ENCODE assay signal across 12 mouse cellular contexts in the genomic region with DNA sequence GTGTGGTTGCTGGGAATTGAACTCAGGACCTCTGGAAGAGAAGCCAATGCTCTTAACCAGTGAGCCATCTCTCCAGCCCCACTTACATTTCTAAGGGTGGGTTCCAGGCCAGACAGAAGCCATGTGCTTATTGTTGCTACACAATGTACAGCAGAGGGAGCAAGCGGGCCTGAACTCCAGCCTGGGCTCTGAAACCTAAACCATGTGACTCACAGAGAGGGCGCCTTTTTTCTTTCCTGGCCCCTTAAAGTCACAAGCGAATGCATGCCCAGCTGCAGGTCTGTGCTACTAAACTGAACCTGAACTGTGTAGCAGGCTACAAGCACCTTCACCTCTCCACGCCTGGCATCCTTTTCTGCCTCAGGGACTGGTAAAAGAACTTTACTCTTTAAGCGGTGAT.
DNase-seq lines count a peak whose midpoint lies in the region; ATAC-seq and TF ChIP-seq lines count a peak whose summit lies in the region.
"Had no signal": no experiment of that assay in that cellular context is flagged by ENCODE, and none has a peak within 500 bp of the region (broad histone marks: within the 10 kb centered on the region; RNA-seq: fewer than 3 reads in every experiment).

No protein-coding gene starts in this region.

- H3K4me2 ChIP-seq in hindbrain, postnatal 0 days (ENCODE audit: low read depth, low read length), result no peak overlapping the region
- H3K4me2 ChIP-seq: liver, embryonic 15.5 days; midbrain, embryonic 12.5 days had no signal

- no peaks in the 10 kb centered on the region for H3K36me3 ChIP-seq in hindbrain, embryonic 10.5 days
- H3K36me3 ChIP-seq in hindbrain, postnatal 0 days (ENCODE audit: insufficient read depth, low read length), result no peaks in the 10 kb centered on the region
- H3K36me3 ChIP-seq: liver, embryonic 15.5 days; midbrain, embryonic 12.5 days had no signal

- intact Hi-C loops in gastrocnemius, adult 2 months (cut with DNase I), result no loop called here
- intact Hi-C loops in heart, postnatal 14 days (cut with DNase I), result no loop called here

- DNase-seq in hindbrain, embryonic 10.5 days (ENCODE audit: low spot score), result no peak
- no peak for DNase-seq in hindbrain, postnatal 0 days (ENCODE audit: low spot score)
- peak; percentile 75 for DNase-seq in CD4-positive, CD25-positive, alpha-beta regulatory T cell, adult 2 months (ENCODE audit: low read depth, low spot score)
- DNase-seq in retina, embryonic 14.5 days (ENCODE audit: low spot score), result peak; percentile 12
- DNase-seq in gastrocnemius, adult 2 months, result no peak
- no peak for DNase-seq in adrenal gland, adult 2 months
- DNase-seq in heart, postnatal 14 days, result no peak
- DNase-seq: forebrain, postnatal 0 days; heart, adult 11 months had no signal

- ATAC-seq in hindbrain, postnatal 0 days, result no peak
- peak; percentile 46 for ATAC-seq in activated CD4-positive, CD25-positive, alpha-beta regulatory T cell, adult 4 months
- ATAC-seq: forebrain, postnatal 0 days had no signal

- no peak overlapping the region for H3K4me3 ChIP-seq in hindbrain, embryonic 10.5 days
- no peak overlapping the region for H3K4me3 ChIP-seq in hindbrain, postnatal 0 days (ENCODE audit: low read length)
- H3K4me3 ChIP-seq in gastrocnemius, adult 2 months, result no peak overlapping the region
- H3K4me3 ChIP-seq: liver, embryonic 15.5 days; midbrain, embryonic 12.5 days had no signal

- H3K9ac ChIP-seq in hindbrain, postnatal 0 days (replicated peaks; ENCODE audit: low read length), result no peak overlapping the region
- H3K9ac ChIP-seq: forebrain, postnatal 0 days; liver, embryonic 15.5 days; midbrain, embryonic 12.5 days had no signal

- H3K27me3 ChIP-seq in hindbrain, embryonic 10.5 days (ENCODE audit: insufficient read depth, poor library complexity, severe bottlenecking), result no peaks in the 10 kb centered on the region
- no peaks in the 10 kb centered on the region for H3K27me3 ChIP-seq in hindbrain, postnatal 0 days (ENCODE audit: insufficient read depth, low read length)
- H3K27me3 ChIP-seq: liver, embryonic 15.5 days; midbrain, embryonic 12.5 days had no signal

- H3K9me3 ChIP-seq in hindbrain, embryonic 10.5 days, result no peaks in the 10 kb centered on the region
- 0 out of 2 replicates have a peak, but pooled peaks cover 2% of the 10 kb centered on the region for H3K9me3 ChIP-seq in hindbrain, postnatal 0 days (ENCODE audit: low read length)
- H3K9me3 ChIP-seq: liver, embryonic 15.5 days; midbrain, embryonic 12.5 days had no signal

- TF ChIP-seq CTCF in hindbrain, postnatal 0 days (IDR thresholded peaks at IDR 0.05; ENCODE audit: low read depth), result no peak
- no peak for TF ChIP-seq CTCF in gastrocnemius, adult 2 months (IDR thresholded peaks at IDR 0.05)

- 0 out of 2 replicates have a peak overlapping the region, but pooled peaks have one; percentile 40 for H3K27ac ChIP-seq in hindbrain, embryonic 10.5 days
- no peak overlapping the region for H3K27ac ChIP-seq in hindbrain, postnatal 0 days
- H3K27ac ChIP-seq in gastrocnemius, adult 2 months, result no peak overlapping the region
- H3K27ac ChIP-seq: liver, embryonic 15.5 days; midbrain, embryonic 12.5 days had no signal

- peaks cover 14% of the 10 kb centered on the region for H3K4me1 ChIP-seq in hindbrain, embryonic 10.5 days (replicated peaks)
- H3K4me1 ChIP-seq in hindbrain, postnatal 0 days (ENCODE audit: insufficient read depth, low read length), result no peaks in the 10 kb centered on the region
- H3K4me1 ChIP-seq: liver, embryonic 15.5 days; midbrain, embryonic 12.5 days had no signal

- 63% methylated on average over 5 of the region's 5 CpGs for WGBS in hindbrain, embryonic 10.5 days
- WGBS in hindbrain, postnatal 0 days, result 64% methylated on average over 5 of the region's 5 CpGs

Comparison
In these comparisons a context has a peak if more than half of its experiments do, and no peak if none do; other contexts are left out.
1. DNase-seq: peak in CD4-positive, CD25-positive, alpha-beta regulatory T cell, adult 2 months (single experiment) and retina, embryonic 14.5 days (single experiment); none in hindbrain, embryonic 10.5 days (single experiment), hindbrain, postnatal 0 days (single experiment), gastrocnemius, adult 2 months (single experiment), adrenal gland, adult 2 months (single experiment) and heart, postnatal 14 days (0 of 2).